Mouse (Mus musculus): Measurements from ENCODE around the gene Il12rb1. TPM values are rescaled to one million over a fixed set of nuclear protein-coding genes. Genes with fewer than 3 reads are reported as not detected.
A peak's percentile ranks its signal among the peaks of the same experiment; 100 is the strongest.

Gene Il12rb1
- polyA plus RNA-seq, 1 experiment from 2014 or later: 0.19 TPM

DNA sequence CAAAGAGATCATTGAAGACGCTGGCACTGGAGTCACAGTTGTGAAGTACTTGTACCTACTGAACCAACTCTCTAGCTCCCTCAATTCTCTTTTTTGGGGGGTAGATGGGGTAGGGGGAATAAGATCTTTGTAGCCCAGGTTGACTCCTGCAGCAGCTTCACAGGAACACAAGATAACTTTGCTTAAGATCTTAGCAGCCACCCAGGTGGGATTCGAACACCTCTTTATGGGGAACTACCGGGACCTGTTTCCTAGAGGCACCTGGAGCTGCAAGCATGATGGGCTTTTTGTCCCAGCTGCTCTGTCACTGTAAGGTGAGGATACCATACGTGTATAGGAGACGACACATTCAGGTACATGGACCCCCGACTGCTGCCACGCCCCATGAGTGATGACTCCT lies 58.3 kb downstream of the Il12rb1 start:
- H3K36me3 ChIP-seq (ENCODE audit: control insufficient read depth, insufficient read depth, low read length): 0 out of 2 replicates have a peak, but pooled peaks cover 2% of the 10 kb centered on the region
- no peak for DNase-seq (ENCODE audit: low spot score)
- no peaks in the 10 kb centered on the region for H3K9me3 ChIP-seq (ENCODE audit: control insufficient read depth, low read length)
- 83% methylated on average over 7 of the region's 7 CpGs for WGBS
- H3K4me3 ChIP-seq (ENCODE audit: low read depth, low read length): no peak overlapping the region
- TF ChIP-seq CTCF (IDR thresholded peaks at IDR 0.05; ENCODE audit: low read depth) (no peak), EP300 (optimal IDR thresholded peaks at IDR 0.05) (no peak)
- no peak for ATAC-seq (ENCODE audit: low FRiP score, low TSS enrichment)
- no peak overlapping the region for H3K4me2 ChIP-seq (replicated peaks; ENCODE audit: low read depth)
- peaks cover 8% of the 10 kb centered on the region; the same call in 1 of the 2 replicates for H3K27me3 ChIP-seq (ENCODE audit: control insufficient read depth, insufficient read depth, low read length)
- peaks cover 8% of the 10 kb centered on the region for H3K4me1 ChIP-seq (replicated peaks; ENCODE audit: control insufficient read depth, insufficient read depth)
- no peak overlapping the region for H3K9ac ChIP-seq (ENCODE audit: low read length)
- no peak overlapping the region for H3K27ac ChIP-seq (replicated peaks)

DNA sequence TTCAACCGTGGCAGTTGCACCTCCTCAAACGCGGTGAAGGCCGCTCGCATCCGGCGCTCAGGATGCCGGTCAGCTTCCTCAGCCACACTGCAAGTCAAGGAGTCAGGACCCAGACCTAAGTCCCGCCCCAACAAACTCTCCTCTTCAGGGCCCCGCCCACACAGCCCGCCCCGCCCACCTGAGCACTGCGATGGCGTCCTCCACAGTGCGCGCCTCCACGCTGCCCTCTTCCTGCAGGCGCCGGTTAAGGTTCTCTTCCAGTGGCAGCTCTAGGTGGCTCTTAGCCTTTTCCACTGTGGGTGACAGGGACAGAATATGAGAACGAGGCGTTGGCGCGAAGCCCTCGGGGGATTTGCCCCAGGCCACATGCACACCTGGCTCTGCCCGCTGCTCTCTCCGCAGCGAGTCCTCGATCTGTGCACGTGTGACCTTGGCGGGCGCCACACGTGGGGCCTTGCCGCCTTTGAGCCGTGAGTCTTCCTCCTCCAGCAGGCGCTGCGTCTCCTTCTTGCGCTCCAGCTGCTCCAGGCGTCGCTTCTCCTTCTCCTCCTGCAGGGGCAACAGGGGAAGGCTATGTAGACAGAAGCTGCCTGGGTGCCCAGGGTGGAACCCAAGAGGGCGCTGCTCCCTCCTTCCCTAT lies 60.4 kb downstream of the Il12rb1 start:
- H3K4me1 ChIP-seq (replicated peaks; ENCODE audit: control insufficient read depth, insufficient read depth): peaks cover 4% of the 10 kb centered on the region; the same call in 1 of the 2 replicates
- DNase-seq (ENCODE audit: low spot score): peak; percentile 86

GRCm38 (mm10) chr8:70869199-70869571 lies 60.9 kb downstream of the Il12rb1 start:
- WGBS: 39% methylated on average over 5 of the region's 5 CpGs
- TF ChIP-seq CTCF (IDR thresholded peaks at IDR 0.05; ENCODE audit: low read depth) (no peak), EP300 (optimal IDR thresholded peaks at IDR 0.05) (no peak)
- H3K4me3 ChIP-seq (ENCODE audit: low read depth, low read length): no peak overlapping the region

More for the DNA sequence above, 60.4 kb downstream of the Il12rb1 start:
- H3K4me3 ChIP-seq (ENCODE audit: low read depth, low read length): no peak overlapping the region
- H3K9me3 ChIP-seq (ENCODE audit: control insufficient read depth, low read length): no peaks in the 10 kb centered on the region
- no peak overlapping the region for H3K27ac ChIP-seq (replicated peaks)
- WGBS: 27% methylated on average over 40 of the region's 40 CpGs
- H3K36me3 ChIP-seq (ENCODE audit: control insufficient read depth, insufficient read depth, low read length): 0 out of 2 replicates have a peak, but pooled peaks cover 2% of the 10 kb centered on the region
- H3K4me2 ChIP-seq (replicated peaks; ENCODE audit: low read depth): peak overlapping the region; percentile 41
- peak overlapping the region; percentile 38; the same call in 1 of the 2 replicates for H3K9ac ChIP-seq (ENCODE audit: low read length)
- peak; percentile 22; the same call in 1 of the 2 replicates for ATAC-seq (ENCODE audit: low FRiP score, low TSS enrichment)
- peak; percentile 58 for TF ChIP-seq CTCF (IDR thresholded peaks at IDR 0.05; ENCODE audit: low read depth)
- no peak for TF ChIP-seq EP300 (optimal IDR thresholded peaks at IDR 0.05)
- H3K27me3 ChIP-seq (ENCODE audit: control insufficient read depth, insufficient read depth, low read length): 0 out of 2 replicates have a peak, but pooled peaks cover under 1% of the 10 kb centered on the region

DNA sequence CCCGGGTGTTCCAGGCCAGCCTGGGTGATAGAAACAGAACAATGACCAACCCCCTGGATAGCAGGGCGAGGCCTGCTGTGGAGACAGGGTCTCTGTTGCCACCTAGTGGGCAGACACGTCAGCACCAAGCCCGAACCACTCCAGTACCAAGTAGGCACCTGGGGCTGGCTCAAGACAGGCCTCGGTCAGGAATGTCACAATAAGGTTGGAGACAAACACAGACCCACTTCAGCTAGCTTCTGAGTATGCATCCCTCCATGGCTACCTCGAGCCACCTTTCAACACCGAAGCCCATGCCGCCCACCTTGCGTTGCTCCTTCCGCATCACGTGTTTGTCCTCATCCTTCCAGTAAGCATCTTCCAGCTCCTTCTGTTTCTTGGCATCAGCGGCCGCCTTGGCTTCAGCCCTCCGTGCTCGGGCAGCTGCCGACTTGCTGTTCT lies 61.4 kb downstream of the Il12rb1 start:
- no peak overlapping the region for H3K4me2 ChIP-seq (replicated peaks; ENCODE audit: low read depth)
- H3K36me3 ChIP-seq (ENCODE audit: control insufficient read depth, insufficient read depth, low read length): 0 out of 2 replicates have a peak, but pooled peaks cover 2% of the 10 kb centered on the region
- H3K9ac ChIP-seq (ENCODE audit: low read length): no peak overlapping the region
- TF ChIP-seq CTCF (IDR thresholded peaks at IDR 0.05; ENCODE audit: low read depth) (peak; percentile 95), EP300 (optimal IDR thresholded peaks at IDR 0.05) (no peak)
- no peaks in the 10 kb centered on the region for H3K27me3 ChIP-seq (ENCODE audit: control insufficient read depth, insufficient read depth, low read length)
- DNase-seq (ENCODE audit: low spot score) (peak; percentile 83), ATAC-seq (ENCODE audit: low FRiP score, low TSS enrichment) (peak; percentile 38)
- WGBS: 45% methylated on average over 16 of the region's 16 CpGs
- H3K4me3 ChIP-seq (ENCODE audit: low read depth, low read length): no peak overlapping the region
- no peak overlapping the region for H3K27ac ChIP-seq (replicated peaks)
- no peaks in the 10 kb centered on the region for H3K4me1 ChIP-seq (replicated peaks; ENCODE audit: control insufficient read depth, insufficient read depth)
- no peaks in the 10 kb centered on the region for H3K9me3 ChIP-seq (ENCODE audit: control insufficient read depth, low read length)

More at GRCm38 (mm10) chr8:70869199-70869571, 60.9 kb downstream of the Il12rb1 start:
- Histone ChIP-seq H3K9ac (ENCODE audit: low read length) (no peak overlapping the region), H3K9me3 (ENCODE audit: control insufficient read depth, low read length) (no peaks in the 10 kb centered on the region), H3K27me3 (ENCODE audit: control insufficient read depth, insufficient read depth, low read length) (no peaks in the 10 kb centered on the region), H3K36me3 (ENCODE audit: control insufficient read depth, insufficient read depth, low read length) (0 out of 2 replicates have a peak, but pooled peaks cover 2% of the 10 kb centered on the region), H3K27ac (replicated peaks) (no peak overlapping the region), H3K4me1 (replicated peaks; ENCODE audit: control insufficient read depth, insufficient read depth) (peaks cover under 1% of the 10 kb centered on the region; the same call in 1 of the 2 replicates), H3K4me2 (replicated peaks; ENCODE audit: low read depth) (no peak overlapping the region; the same call in 1 of the 2 replicates)
- DNase-seq (ENCODE audit: low spot score) (no peak), ATAC-seq (ENCODE audit: low FRiP score, low TSS enrichment) (no peak)

Small RNAs within 50 kb of the gene (microRNA-seq; reads per million reads assigned to microRNA genes)
- not detected for gene Mir7240

Other genes starting within 250 kb of the Il12rb1 start
- 37.4 and 39.3 TPM in 2 replicates for gene Isyna1, start 214.1 kb upstream of the Il12rb1 start, polyA plus RNA-seq (2015; fragmentation: Nextera tagmentation; extraction: Ambion mirVana)
- 66.7 and 83.8 TPM in 2 replicates for gene Ssbp4, start 199.6 kb upstream of the Il12rb1 start, polyA plus RNA-seq (2015; fragmentation: Nextera tagmentation; extraction: Ambion mirVana)
- gene Lrrc25, start 192.3 kb upstream of the Il12rb1 start, polyA plus RNA-seq (2015; fragmentation: Nextera tagmentation; extraction: Ambion mirVana): 2.3 and 2.7 TPM in 2 replicates
- gene Gdf15, start 176.0 kb upstream of the Il12rb1 start, polyA plus RNA-seq (2015; fragmentation: Nextera tagmentation; extraction: Ambion mirVana): 0.30 and 0.33 TPM in 2 replicates
- 23.3 and 25.2 TPM in 2 replicates for gene Pgpep1, start 148.1 kb upstream of the Il12rb1 start, polyA plus RNA-seq (2015; fragmentation: Nextera tagmentation; extraction: Ambion mirVana)
- 141 and 147 TPM in 2 replicates for gene Lsm4, start 135.2 kb upstream of the Il12rb1 start, polyA plus RNA-seq (2015; fragmentation: Nextera tagmentation; extraction: Ambion mirVana)
- 78.3 and 108 TPM in 2 replicates for gene Jund, start 109.5 kb upstream of the Il12rb1 start, polyA plus RNA-seq (2015; fragmentation: Nextera tagmentation; extraction: Ambion mirVana)
- gene Iqcn, start 105.0 kb upstream of the Il12rb1 start, polyA plus RNA-seq (2015; fragmentation: Nextera tagmentation; extraction: Ambion mirVana): 0.05 TPM in 1 of 2 replicates, not detected in the other
- 29.7 and 32.2 TPM in 2 replicates for gene Gm3336, start 89.9 kb upstream of the Il12rb1 start, polyA plus RNA-seq (2015; fragmentation: Nextera tagmentation; extraction: Ambion mirVana)
- gene Pde4c, start 84.7 kb upstream of the Il12rb1 start, polyA plus RNA-seq (2015; fragmentation: Nextera tagmentation; extraction: Ambion mirVana): 0.27 and 0.35 TPM in 2 replicates
- 18.9 and 19.0 TPM in 2 replicates for gene Rab3a, start 53.8 kb upstream of the Il12rb1 start, polyA plus RNA-seq (2015; fragmentation: Nextera tagmentation; extraction: Ambion mirVana)
- 77.3 and 80.1 TPM in 2 replicates for gene Mpv17l2, start 47.5 kb upstream of the Il12rb1 start, polyA plus RNA-seq (2015; fragmentation: Nextera tagmentation; extraction: Ambion mirVana)
- 36.8 and 39.0 TPM in 2 replicates for gene Pik3r2, start 31.7 kb upstream of the Il12rb1 start, polyA plus RNA-seq (2015; fragmentation: Nextera tagmentation; extraction: Ambion mirVana)
- gene Mast3, start 3.4 kb upstream of the Il12rb1 start, polyA plus RNA-seq (2015; fragmentation: Nextera tagmentation; extraction: Ambion mirVana): 5.6 and 5.7 TPM in 2 replicates
- 6.6 and 6.8 TPM in 2 replicates for gene Arrdc2, start 31.3 kb downstream of the Il12rb1 start, polyA plus RNA-seq (2015; fragmentation: Nextera tagmentation; extraction: Ambion mirVana)
- gene Kcnn1, start 54.8 kb downstream of the Il12rb1 start, polyA plus RNA-seq (2015; fragmentation: Nextera tagmentation; extraction: Ambion mirVana): 0.64 and 0.72 TPM in 2 replicates
- gene Ccdc124, start 65.5 kb downstream of the Il12rb1 start, polyA plus RNA-seq (2015; fragmentation: Nextera tagmentation; extraction: Ambion mirVana): 73.2 and 74.1 TPM in 2 replicates
- 42.8 and 58.5 TPM in 2 replicates for gene Slc5a5, start 84.3 kb downstream of the Il12rb1 start, polyA plus RNA-seq (2015; fragmentation: Nextera tagmentation; extraction: Ambion mirVana)
- gene Rpl18a, start 89.0 kb downstream of the Il12rb1 start, polyA plus RNA-seq (2015; fragmentation: Nextera tagmentation; extraction: Ambion mirVana): 4,207 and 4,214 TPM in 2 replicates
- 15.2 and 15.6 TPM in 2 replicates for gene Map1s, start 97.5 kb downstream of the Il12rb1 start, polyA plus RNA-seq (2015; fragmentation: Nextera tagmentation; extraction: Ambion mirVana)